Mouse (Mus musculus) heart, adult 11 months (tissue): ENCODE measurements around the gene Grhpr.
"Not testable (repeated sequence)": the region's sequence is repeated elsewhere in the genome, so short reads cannot be mapped to it uniquely, and the experiment has no call there.

Experiments used
- DNase-seq: peaks from one replicate; pipeline ENCODE4 v3.0.0; 2022

The Grhpr gene

GRCm38 (mm10) chr4:44981280-44981973 lies at the start of gene Grhpr:
Gene Grhpr (plus strand): TSS chr4:44981395.
- peak; percentile 99 for DNase-seq

- peak; percentile 12 for DNase-seq
Measured at GRCm38 (mm10) chr4:44931732-44932131, 49.5 kb upstream of the Grhpr start.

DNA sequence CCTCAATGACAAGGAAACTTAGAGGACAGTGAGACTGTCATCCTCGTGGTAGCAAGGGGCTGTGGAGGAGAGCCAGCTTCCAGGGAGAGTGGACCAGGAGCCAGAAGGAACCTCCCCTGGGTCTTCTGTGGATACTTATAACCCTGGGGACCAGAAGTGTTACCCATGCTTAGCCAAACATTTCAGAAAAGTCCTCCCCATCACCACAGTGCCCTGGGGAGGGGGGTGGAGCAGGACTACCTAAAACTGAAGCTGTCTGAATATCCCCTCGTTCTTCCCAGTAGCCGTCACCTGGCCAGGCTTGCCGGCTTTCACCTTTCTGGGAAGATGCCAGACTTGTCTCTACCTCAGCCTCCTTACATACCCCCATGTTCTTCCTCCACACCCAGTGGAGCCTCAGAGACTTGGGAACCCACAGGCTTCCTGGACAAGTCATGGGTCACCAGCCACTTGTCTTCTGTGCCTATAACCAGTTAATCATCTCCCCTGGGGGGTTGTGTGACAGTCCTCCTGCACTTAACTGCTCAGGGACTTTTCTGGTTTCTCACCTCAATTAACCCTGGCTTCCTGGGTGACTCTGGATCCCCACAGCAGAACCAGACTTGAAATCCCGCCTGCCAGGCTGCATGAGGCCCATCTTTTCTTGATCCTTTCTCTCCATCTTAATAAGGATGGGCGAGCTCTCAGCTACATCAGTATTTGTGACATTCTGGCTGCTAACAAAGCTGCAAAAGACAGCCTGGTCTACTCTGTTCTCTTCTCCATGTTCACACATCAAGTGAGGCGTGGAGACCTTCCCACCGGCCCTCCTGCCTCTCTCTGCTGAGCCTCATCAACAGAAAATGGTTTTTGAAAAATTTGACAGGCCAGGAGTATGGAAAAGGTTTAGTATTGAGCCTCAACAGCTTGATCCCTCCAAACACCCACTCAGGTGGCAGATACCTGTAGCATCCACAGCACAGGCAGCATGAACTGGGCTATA lies 42.5 kb upstream of the Grhpr start:
- peak; percentile 65 for DNase-seq

DNA sequence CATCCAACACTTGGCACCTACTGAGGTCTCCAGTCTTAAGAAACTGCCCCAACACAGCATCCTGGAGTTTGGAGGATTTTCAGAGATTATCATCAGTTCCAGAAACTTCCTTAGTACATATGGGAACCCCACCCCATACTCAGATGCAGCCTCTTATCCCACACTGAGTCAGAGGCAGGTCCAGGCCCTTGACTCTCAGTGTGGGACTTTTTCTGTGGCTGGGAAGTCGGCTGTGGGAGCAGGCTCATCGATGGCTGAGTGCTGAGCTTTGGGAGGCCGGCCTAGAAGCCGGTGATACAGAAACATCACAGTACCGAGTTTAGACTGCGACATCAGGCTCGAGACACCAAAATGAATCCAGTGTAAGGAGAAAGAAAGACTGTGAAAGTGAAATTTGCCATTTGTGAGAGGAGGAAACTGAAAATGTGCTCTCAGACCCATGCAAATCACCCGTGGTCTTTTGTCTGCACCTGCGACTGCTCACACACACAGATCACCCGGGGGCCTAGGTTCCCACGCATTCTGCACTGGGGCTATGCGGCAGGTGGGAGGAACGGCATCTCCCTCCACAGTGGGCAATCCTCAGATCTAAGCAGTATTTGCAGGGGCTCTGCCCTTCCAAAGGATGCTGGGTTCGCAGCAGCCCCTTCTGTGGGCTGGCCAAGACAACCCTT lies 41.5 kb upstream of the Grhpr start:
- peak; percentile 74 for DNase-seq

- DNase-seq = peak; percentile 65
Measured at GRCm38 (mm10) chr4:44940286-44940685, 40.9 kb upstream of the Grhpr start.

DNA sequence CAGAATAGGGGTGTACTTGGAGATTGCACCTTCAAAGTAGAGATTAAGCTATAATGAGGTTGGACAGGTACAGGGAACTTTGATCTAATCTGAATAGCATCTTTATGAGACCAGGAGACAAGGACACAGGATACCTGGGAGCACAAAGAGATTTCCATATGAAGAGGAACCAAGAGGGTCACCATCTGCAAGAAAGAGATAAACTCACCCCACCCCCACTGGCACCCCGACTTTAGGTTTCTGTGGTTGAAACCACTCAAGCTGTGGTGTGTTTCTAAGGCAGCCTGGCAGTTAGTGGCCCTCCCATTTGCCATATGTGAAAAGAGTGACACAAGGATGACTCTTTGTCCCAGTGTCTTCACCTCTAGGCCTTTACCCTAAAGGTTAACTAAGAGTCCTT lies 39.0 kb upstream of the Grhpr start:
- DNase-seq = no peak

DNA sequence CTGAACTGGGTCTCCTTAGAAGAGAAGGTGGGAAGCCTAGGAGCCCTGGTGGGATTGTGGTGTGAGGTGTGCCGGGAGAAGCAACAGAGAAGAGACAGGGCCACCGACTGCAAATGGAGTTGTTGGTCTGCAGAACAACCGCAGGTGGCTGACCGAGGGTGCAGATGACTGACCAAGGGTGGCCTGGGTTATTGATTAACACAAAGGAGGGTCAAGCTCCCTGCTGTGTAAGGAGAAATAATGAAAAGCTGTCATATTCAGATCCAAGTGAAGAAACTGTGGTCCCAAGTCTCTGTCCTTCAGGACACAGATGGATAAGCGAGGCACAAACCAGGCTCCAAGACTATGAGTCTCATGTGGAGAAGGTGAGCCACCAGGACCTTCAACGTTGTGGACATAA lies 37.7 kb upstream of the Grhpr start:
- no peak for DNase-seq

GRCm38 (mm10) chr4:44944426-44945075 lies 36.6 kb upstream of the Grhpr start:
- no peak for DNase-seq

- not testable (repeated sequence) for DNase-seq
Measured at GRCm38 (mm10) chr4:44946126-44946525, 35.1 kb upstream of the Grhpr start.

DNA sequence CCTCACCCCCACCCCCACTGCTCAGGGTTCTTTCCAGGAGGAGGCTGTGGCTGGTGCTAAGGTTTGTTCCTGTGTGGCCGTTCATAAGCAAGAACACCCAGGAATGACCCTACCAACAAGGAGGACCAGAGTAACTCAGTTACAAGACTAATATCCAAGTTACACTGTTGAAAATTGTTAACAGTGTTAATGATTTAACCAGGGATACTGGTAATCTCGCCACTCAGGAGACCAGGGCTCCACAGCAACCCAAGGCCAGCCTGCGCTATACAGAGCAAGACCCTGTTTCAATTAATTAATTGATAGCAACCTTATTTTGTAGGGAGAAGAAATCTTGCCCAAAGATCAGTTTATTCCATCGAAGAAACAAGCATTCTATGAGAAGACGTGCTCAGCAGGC lies 33.7 kb upstream of the Grhpr start:
- no peak for DNase-seq

- DNase-seq = no peak
Measured at GRCm38 (mm10) chr4:44948314-44948713, 32.9 kb upstream of the Grhpr start.

GRCm38 (mm10) chr4:44953041-44953440 lies 28.2 kb upstream of the Grhpr start:
- DNase-seq = no peak

DNA sequence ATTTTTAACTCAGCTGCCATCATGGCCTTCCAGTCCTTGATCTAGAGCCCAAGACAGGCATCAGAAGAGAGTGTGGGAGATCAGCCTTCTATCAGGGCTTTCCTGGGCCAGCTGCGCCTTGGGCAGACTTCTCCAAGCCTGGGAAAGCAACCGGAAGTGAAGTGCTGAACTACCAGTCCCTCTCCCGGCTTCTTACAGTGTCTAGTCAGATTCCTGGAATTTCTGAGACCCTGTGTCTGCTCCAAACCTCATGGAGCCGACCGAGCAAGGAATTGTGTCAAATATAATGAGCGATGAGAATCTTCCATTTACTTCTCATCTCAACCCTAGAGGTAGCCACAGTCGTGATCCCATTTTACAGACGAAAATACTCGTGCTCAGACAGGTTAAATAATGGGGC lies 22.4 kb upstream of the Grhpr start:
- DNase-seq = no peak

DNA sequence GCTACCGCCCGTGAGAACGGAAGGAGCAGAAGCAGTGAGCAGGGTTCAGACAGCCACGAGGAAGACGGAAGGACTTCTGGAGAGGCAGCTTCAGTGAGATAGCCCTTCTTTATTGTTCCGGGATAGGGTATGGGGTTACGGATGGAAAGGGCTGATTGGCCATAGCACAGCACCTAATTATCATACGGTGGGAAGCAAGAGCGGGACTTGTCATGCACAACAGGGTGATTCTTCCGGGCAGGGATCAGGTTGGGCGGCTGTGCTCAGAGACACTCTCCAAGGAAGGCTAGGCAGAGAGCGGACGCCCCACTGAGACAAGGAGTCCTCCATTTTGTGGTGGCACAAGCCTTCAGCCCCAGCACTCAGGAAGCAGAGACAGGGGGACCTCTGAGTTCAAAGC lies 22.0 kb upstream of the Grhpr start:
- DNase-seq = no peak

- DNase-seq = no peak
Measured at GRCm38 (mm10) chr4:44963156-44963555, 18.0 kb upstream of the Grhpr start.

GRCm38 (mm10) chr4:44965175-44965574 lies 16.0 kb upstream of the Grhpr start:
- DNase-seq = no peak

DNA sequence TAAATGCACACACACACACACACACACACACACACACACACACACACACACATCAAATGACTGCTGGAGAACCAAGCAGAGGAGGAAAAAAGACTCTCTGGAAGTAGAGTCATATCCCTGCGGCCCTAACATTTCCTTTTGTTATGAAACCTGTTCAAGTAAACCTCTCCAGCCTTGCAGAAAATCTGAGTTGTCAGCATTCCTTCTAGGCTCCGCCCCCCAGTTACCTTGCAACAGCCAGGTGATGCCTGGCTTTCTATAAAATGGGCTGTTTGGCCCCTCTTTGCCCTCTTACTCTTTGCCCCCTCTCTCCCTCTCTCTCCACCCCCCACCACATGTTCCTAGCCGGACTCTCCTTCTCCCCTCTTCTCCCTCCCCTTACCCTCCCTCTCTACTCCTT lies 15.5 kb upstream of the Grhpr start:
- DNase-seq = no peak

GRCm38 (mm10) chr4:44967402-44967801 lies 13.8 kb upstream of the Grhpr start:
- no peak for DNase-seq

DNA sequence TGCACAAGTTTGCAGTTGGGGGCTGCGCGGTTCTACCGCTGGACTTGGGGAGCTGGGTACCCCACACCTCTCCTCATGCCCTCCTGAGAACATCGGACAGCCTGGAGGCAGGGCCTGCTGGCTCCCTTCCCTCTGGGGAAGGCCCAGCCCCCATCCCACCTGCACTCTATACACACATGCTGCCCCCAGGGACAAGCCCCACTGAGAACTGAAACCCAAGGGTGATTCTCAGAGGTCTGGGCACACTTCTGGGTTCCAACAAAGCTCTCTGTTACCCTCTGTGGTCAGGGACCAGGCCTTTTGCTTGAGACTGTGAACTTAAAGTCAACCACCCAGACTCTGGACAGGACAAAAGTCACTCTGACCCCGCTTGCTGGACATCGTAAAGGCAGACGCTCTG lies 11.1 kb upstream of the Grhpr start:
- no peak for DNase-seq

DNA sequence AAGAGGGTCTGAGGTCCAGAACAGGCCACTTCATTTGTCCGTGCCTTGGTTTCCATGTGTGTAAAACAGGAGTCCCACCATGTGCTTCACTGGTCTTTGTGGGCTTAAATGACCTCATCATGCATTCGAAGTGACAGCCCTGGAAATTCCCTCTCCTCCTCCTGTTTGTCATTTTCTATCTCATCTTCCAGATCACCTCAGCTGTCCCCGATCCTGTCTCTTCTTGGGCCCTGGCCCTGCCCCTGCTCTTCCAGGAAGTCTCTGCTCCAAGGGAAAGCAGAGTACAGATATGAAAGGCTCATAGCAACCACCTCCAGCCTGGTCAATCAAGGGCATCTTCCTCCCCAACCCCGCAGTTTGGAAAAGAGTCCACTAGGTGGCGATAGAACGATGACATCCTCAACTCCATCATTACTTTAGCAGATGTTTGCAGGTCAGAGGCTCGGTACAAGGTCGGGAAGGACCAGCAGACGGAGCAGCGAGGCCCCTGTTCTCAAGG lies 10.5 kb upstream of the Grhpr start:
- DNase-seq = peak; percentile 94

GRCm38 (mm10) chr4:44973450-44973849 lies 7.7 kb upstream of the Grhpr start:
- DNase-seq = peak; percentile 97

GRCm38 (mm10) chr4:44973871-44974270 lies 7.3 kb upstream of the Grhpr start:
- no peak for DNase-seq

DNA sequence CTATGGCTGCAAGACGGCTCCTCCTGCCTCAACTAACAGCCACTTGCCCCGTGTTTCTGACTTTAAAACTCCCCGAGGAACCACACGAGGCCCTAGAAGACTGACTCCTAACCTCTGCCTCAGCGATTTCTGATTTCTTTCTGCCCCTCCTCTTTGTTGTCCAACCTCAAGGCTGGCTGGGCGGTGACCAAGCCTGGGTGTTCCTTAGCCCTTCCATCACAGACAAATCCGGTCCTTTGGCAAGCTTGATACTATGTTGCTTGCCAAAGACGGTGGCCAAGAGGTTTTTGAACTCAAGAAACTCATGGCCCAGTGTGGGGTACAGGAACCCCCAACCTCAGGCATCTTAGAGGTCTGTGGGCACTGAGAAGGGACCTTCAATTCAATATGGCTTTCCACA lies 6.9 kb upstream of the Grhpr start:
- no peak for DNase-seq
